Mouse (Mus musculus): ENCODE results near the gene Mrps10. TPM values are rescaled to one million over a fixed set of nuclear protein-coding genes. Genes with fewer than 3 reads are reported as not detected.
"Not testable (repeated sequence)": the region's sequence is repeated elsewhere in the genome, so short reads cannot be mapped to it uniquely, and the experiment has no call there.

Gene Mrps10
- polyA plus RNA-seq, 1 experiment from 2014 or later = 60.6 TPM

DNA sequence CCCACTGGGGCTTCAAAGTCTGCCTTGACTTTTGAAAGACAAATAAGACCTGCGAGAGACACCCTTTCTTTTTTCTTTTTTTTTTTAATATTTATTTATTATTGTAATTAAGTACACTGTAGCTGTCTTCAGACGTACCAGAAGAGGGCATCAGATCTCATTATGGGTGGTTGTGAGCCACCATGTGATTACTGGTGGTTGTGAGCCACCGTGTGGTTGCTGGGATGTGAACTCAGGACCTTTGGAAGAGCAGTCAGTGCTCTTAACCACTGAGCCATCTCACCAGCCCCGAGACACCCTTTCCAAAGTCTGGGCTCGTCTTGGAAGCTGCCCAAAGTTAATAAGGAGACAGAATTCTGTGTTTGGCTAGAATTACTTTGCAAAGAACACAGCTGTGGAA is 36.0 kb upstream of the Mrps10 start:
- ATAC-seq (ENCODE audit: extremely low read depth, insufficient number of reproducible peaks, low FRiP score, low TSS enrichment); H3K4me2 ChIP-seq; H3K27me3 ChIP-seq (replicated peaks); H3K9me3 ChIP-seq; H3K9ac ChIP-seq; H3K4me1 ChIP-seq; H3K4me3 ChIP-seq: not testable (repeated sequence)
- Histone ChIP-seq H3K27ac (replicated peaks) (peak overlapping the region; percentile 48; the same call in 1 of the 2 replicates), H3K36me3 (peaks cover 71% of the 10 kb centered on the region)
- WGBS = 52% methylated on average over 5 of the region's 5 CpGs

DNA sequence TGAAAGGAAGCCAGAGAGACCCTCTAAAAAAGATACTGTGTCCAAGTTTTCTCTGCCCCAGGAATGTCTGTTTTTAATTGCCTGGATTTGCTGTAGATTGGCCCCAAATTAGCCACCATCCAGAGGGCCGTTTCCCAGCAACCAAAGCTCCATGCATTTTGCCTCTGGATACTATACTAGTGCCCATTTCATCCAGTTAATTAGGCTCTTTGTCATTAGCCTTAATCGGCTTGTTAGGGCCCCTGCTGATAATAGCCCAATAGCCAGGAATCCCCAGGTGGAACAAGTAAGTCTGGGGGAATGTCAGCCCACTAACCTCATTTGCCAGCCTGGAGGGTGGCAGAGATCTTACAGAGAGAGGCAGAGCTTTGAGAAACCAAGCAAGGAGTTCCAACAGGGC is 35.3 kb upstream of the Mrps10 start:
- WGBS = 72% methylated on average over 2 of the region's 2 CpGs
- Histone ChIP-seq H3K36me3 (peaks cover 71% of the 10 kb centered on the region), H3K9me3 (no peaks in the 10 kb centered on the region), H3K4me1 (peaks cover 6% of the 10 kb centered on the region), H3K4me3 (no peak overlapping the region), H3K27ac (replicated peaks) (no peak overlapping the region), H3K9ac (no peak overlapping the region), H3K27me3 (replicated peaks) (no peaks in the 10 kb centered on the region), H3K4me2 (no peak overlapping the region)
- no peak for ATAC-seq (ENCODE audit: extremely low read depth, insufficient number of reproducible peaks, low FRiP score, low TSS enrichment)

DNA sequence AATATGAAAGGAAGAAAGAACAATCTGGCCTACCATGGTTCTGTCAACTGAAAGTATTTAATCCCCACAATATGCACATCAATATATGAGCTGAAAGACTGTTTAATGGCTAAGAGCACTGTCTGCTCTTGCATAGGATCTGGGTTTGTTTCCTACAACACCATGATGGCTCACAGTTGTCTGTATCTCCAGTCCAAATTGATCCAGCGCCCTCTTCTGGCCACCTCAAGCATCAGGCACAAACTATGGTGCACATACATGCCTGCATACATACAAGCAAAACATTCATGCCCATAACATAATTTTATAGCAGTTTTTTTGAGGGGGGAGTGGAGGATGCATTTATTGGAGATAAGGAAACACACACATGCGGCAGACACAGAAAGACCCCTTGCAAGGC is 25.6 kb upstream of the Mrps10 start:
- no peak overlapping the region for H3K27ac ChIP-seq (replicated peaks)
- H3K4me3 ChIP-seq = no peak overlapping the region
- no peaks in the 10 kb centered on the region for H3K4me1 ChIP-seq
- H3K36me3 ChIP-seq = peaks cover 98% of the 10 kb centered on the region
- no peak overlapping the region for H3K9ac ChIP-seq
- peaks cover 12% of the 10 kb centered on the region for H3K9me3 ChIP-seq
- WGBS = 81% methylated on average over 2 of the region's 2 CpGs
- H3K27me3 ChIP-seq (replicated peaks) = no peaks in the 10 kb centered on the region
- ATAC-seq (ENCODE audit: extremely low read depth, insufficient number of reproducible peaks, low FRiP score, low TSS enrichment) = no peak
- H3K4me2 ChIP-seq = no peak overlapping the region

DNA sequence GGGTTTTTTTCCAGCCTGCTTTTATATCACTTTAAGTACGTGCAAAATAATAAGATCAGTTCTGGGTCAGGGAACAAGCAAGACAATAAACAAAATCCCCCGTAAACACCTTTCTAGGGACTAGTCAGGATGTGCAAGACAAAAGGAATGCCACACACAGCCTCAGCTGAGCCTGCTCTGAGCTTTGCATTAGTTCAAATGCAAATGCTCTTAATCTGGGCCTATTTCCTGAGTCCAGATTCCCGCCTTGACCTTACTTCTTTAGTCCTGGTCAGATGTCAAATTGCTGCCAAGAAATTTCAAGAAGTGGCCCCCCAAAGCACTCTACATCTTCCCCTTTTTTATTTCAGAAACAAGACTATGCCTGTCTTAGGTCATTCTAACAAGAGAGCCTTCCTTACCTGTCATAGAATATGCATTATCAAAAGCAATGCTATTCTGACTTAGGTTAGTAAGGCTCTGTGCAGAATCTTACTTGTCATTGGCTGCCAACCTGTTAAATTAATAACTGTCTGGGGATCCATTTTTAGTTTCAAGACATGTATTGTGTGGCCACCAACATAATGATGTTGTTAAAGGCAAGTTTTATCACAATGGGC is 18.9 kb upstream of the Mrps10 start:
- H3K36me3 ChIP-seq = peaks cover 100% of the 10 kb centered on the region
- no peak overlapping the region for H3K9ac ChIP-seq
- H3K4me3 ChIP-seq = no peak overlapping the region
- H3K27ac ChIP-seq (replicated peaks) = no peak overlapping the region
- H3K4me2 ChIP-seq = no peak overlapping the region
- 84% methylated on average over 3 of the region's 3 CpGs for WGBS
- no peaks in the 10 kb centered on the region for H3K27me3 ChIP-seq (replicated peaks)
- peaks cover 30% of the 10 kb centered on the region for H3K9me3 ChIP-seq
- H3K4me1 ChIP-seq = no peaks in the 10 kb centered on the region
- no peak for ATAC-seq (ENCODE audit: extremely low read depth, insufficient number of reproducible peaks, low FRiP score, low TSS enrichment)

DNA sequence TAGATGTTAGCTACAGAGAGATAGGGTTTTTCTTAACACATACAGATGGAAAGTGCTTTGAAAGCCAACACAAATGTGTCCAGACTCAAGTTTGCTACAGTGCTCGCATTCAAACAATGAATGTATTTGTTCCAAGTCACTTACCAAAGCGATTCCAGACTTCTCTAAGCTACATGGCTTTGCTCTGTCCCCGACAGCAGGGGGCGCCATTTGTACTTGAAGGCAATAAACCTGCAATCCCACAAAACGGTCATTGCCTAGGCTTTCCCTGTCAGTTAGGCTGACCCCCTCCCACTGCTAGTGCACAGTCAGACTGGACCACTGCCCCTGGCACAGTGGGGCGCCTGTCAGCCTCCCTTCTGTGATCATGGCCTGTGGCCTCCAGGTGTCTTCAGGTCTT is 8.7 kb upstream of the Mrps10 start:
- no peaks in the 10 kb centered on the region for H3K4me1 ChIP-seq
- ATAC-seq (ENCODE audit: extremely low read depth, insufficient number of reproducible peaks, low FRiP score, low TSS enrichment) = no peak
- H3K9ac ChIP-seq = no peak overlapping the region
- no peaks in the 10 kb centered on the region for H3K27me3 ChIP-seq (replicated peaks)
- peaks cover 7% of the 10 kb centered on the region; the same call in 1 of the 2 replicates for H3K9me3 ChIP-seq
- peaks cover 52% of the 10 kb centered on the region for H3K36me3 ChIP-seq
- H3K4me3 ChIP-seq = no peak overlapping the region
- WGBS = 48% methylated on average over 6 of the region's 6 CpGs
- H3K4me2 ChIP-seq = no peak overlapping the region
- H3K27ac ChIP-seq (replicated peaks) = no peak overlapping the region

DNA sequence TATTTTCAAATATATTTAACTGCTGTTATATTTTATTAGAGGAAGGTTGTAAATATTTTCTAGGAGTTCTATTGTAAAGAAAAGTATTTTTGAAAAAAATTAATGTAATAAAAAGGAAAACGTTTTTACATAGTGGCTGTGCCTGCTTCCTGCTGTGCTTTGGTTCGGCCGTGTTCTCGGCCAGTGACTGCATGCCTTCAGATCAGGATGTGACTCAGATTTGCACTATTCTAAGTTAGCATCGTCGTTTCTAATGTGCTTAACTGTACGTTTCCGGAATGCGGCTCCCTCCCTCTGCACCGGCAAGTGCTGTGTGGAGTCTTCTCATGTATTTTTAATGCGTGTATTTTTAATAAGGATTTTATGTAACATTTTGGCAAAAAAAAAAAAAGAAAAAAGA is 7.3 kb upstream of the Mrps10 start:
- H3K9ac ChIP-seq = no peak overlapping the region
- H3K4me3 ChIP-seq = no peak overlapping the region
- no peak for ATAC-seq (ENCODE audit: extremely low read depth, insufficient number of reproducible peaks, low FRiP score, low TSS enrichment)
- no peaks in the 10 kb centered on the region for H3K9me3 ChIP-seq
- H3K4me1 ChIP-seq = no peaks in the 10 kb centered on the region
- H3K27me3 ChIP-seq (replicated peaks) = peaks cover 9% of the 10 kb centered on the region
- no peak overlapping the region for H3K27ac ChIP-seq (replicated peaks)
- H3K4me2 ChIP-seq = no peak overlapping the region
- 68% methylated on average over 11 of the region's 11 CpGs for WGBS
- H3K36me3 ChIP-seq = peaks cover 38% of the 10 kb centered on the region

DNA sequence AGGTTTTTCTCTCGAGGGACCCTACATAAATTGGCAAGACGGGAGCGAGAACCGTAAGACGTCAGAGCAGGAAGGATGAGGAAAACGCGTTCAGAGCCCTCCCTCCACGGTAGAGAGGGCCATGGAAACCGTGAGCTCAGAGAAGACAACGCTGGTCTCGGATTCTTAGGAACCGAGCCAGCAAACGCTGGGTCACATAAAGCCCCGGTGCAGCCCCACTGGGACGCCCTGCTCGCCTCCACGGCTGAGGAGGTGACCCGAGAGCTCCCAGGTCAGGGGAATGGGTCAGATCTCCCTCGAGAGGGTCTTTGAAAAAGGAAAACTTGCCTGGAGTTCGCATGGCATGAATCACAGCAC is 378 bp downstream of the Mrps10 start:
- no peaks in the 10 kb centered on the region for H3K9me3 ChIP-seq
- H3K36me3 ChIP-seq = peaks cover 20% of the 10 kb centered on the region
- 0 out of 2 replicates have a peak overlapping the region, but pooled peaks have one; percentile 21 for H3K27ac ChIP-seq (replicated peaks)
- peak overlapping the region; percentile 87 for H3K9ac ChIP-seq
- H3K4me1 ChIP-seq = peaks cover 13% of the 10 kb centered on the region
- ATAC-seq (ENCODE audit: extremely low read depth, insufficient number of reproducible peaks, low FRiP score, low TSS enrichment) = no peak
- peaks cover 24% of the 10 kb centered on the region for H3K27me3 ChIP-seq (replicated peaks)
- peak overlapping the region; percentile 81 for H3K4me2 ChIP-seq
- WGBS = 1% methylated on average over 20 of the region's 20 CpGs
- H3K4me3 ChIP-seq = peak overlapping the region; percentile 85

DNA sequence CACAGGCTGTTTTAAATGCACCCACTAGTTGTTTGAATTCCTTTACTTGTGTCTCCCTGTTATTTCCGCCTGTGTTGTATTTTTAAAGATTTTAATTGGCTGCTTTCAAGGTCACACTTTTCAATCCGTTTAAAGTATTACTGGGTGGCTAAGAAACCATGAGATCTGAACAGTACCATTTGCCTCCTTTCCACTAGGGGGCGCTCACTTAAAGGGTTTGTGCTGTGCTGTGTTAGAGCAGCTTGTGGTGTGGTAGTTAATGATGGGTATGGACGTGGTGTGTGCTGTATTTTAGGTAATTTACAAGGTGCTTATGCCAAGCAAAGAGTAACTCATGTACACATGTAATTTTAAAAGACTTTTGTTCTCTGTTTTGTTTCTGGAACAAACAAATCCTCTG is 2.8 kb downstream of the Mrps10 start:
- H3K4me2 ChIP-seq = no peak overlapping the region
- 10% methylated on average over 4 of the region's 4 CpGs for WGBS
- H3K27ac ChIP-seq (replicated peaks) = no peak overlapping the region
- peaks cover 44% of the 10 kb centered on the region for H3K36me3 ChIP-seq
- no peak for ATAC-seq (ENCODE audit: extremely low read depth, insufficient number of reproducible peaks, low FRiP score, low TSS enrichment)
- no peak overlapping the region for H3K4me3 ChIP-seq
- H3K4me1 ChIP-seq = peaks cover 13% of the 10 kb centered on the region
- H3K9ac ChIP-seq = no peak overlapping the region; the same call in 1 of the 2 replicates
- no peaks in the 10 kb centered on the region for H3K9me3 ChIP-seq
- peaks cover 14% of the 10 kb centered on the region for H3K27me3 ChIP-seq (replicated peaks)

DNA sequence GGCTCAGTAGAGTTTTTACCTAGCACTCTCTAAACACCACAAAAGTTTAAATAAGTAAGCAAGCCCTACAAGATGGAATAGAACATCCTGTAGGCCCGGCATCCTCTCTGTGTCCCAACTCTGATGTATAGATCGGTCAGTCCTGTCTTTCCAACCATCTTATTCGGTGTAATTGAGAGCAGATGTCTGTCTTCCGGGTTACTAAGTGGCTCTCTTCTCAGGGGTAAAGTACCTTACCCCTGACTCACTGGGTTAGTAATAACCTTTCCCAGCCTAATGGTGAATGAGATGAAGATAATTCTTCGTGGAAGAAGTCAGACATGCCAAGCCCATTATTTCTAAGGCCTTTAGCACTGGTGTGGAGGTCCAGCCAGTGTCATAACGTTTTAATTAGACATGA is 5.3 kb downstream of the Mrps10 start:
- H3K9ac ChIP-seq = no peak overlapping the region
- no peak for ATAC-seq (ENCODE audit: extremely low read depth, insufficient number of reproducible peaks, low FRiP score, low TSS enrichment)
- no peaks in the 10 kb centered on the region for H3K27me3 ChIP-seq (replicated peaks)
- 86% methylated on average over 6 of the region's 6 CpGs for WGBS
- no peaks in the 10 kb centered on the region for H3K9me3 ChIP-seq
- H3K27ac ChIP-seq (replicated peaks) = no peak overlapping the region
- H3K4me2 ChIP-seq = no peak overlapping the region
- no peak overlapping the region for H3K4me3 ChIP-seq
- H3K4me1 ChIP-seq = peaks cover 13% of the 10 kb centered on the region
- peaks cover 69% of the 10 kb centered on the region for H3K36me3 ChIP-seq

DNA sequence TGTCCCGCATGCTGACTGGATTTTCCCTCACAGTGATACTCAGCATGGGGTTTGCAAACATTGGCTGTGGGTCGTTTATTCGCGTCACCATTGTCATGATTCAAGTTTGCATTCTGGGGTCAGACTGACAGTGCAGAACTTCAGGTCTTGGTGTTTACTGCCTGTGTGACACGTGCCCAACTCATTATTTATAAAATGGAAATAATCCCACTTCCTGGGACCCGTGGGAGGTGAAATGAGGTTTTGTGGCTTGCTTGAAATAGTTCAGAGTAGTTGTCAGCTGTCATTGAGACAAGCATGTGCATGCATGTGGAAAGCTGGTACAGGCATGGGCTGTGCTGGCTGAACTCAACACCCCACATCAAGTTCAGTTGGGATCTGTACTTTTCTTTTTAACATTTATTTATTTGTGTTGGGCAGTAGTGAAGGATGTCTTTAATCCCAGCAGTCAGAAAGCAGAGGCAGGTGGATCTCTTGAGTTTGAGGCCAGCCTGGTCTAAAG is 8.1 kb downstream of the Mrps10 start:
- no peaks in the 10 kb centered on the region for H3K27me3 ChIP-seq (replicated peaks)
- H3K36me3 ChIP-seq = peaks cover 98% of the 10 kb centered on the region
- no peaks in the 10 kb centered on the region for H3K9me3 ChIP-seq
- H3K4me3 ChIP-seq = no peak overlapping the region
- no peak for ATAC-seq (ENCODE audit: extremely low read depth, insufficient number of reproducible peaks, low FRiP score, low TSS enrichment)
- H3K4me1 ChIP-seq = no peaks in the 10 kb centered on the region
- H3K4me2 ChIP-seq = no peak overlapping the region
- no peak overlapping the region for H3K9ac ChIP-seq
- 91% methylated on average over 6 of the region's 6 CpGs for WGBS
- H3K27ac ChIP-seq (replicated peaks) = no peak overlapping the region

DNA sequence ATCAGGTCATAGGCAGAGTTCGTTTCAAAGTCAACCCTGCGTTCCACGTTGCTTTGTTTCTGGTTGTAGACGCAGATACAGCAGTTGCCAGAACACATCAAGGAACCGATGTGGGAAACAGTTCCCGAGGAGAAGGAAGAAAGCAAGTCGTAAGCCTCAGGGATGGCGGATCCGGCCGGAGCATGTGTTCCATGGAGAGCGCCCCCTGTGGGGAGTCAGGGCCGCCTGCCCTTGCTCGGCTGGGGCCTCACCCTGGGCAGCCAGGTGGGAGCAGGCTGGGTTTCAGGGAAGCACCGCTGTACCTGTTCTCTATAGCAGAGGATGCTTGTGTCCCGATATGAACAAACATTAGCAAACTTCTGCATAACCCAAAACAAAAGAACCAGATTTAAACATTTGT is 9.4 kb downstream of the Mrps10 start:
- H3K36me3 ChIP-seq = peaks cover 89% of the 10 kb centered on the region
- H3K4me2 ChIP-seq = no peak overlapping the region
- H3K27me3 ChIP-seq (replicated peaks) = no peaks in the 10 kb centered on the region
- no peak overlapping the region for H3K9ac ChIP-seq
- ATAC-seq (ENCODE audit: extremely low read depth, insufficient number of reproducible peaks, low FRiP score, low TSS enrichment) = no peak
- H3K4me1 ChIP-seq = no peaks in the 10 kb centered on the region
- 81% methylated on average over 15 of the region's 15 CpGs for WGBS
- H3K27ac ChIP-seq (replicated peaks) = no peak overlapping the region
- H3K9me3 ChIP-seq = no peaks in the 10 kb centered on the region
- H3K4me3 ChIP-seq = no peak overlapping the region

DNA sequence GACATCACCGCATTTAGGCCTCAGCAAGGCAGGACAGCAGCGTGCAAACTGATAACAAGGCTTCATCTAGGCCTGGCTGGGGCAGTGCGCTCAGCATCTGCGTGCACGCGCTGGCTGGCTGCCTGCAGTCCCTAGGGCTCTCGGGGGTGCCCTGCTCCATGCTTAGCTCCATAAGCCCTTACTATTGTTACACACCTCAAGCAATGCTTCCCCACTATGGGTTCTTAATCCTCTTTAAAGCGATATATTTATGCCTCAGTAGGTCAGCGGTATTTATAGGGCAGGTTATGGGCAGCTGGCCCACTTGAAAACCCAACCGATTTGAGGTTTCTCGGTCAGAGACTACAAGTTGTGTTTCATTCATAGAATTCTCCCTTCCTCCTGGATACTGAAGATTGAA is 13.2 kb downstream of the Mrps10 start:
- H3K27ac ChIP-seq (replicated peaks) = no peak overlapping the region
- 0 out of 2 replicates have a peak, but pooled peaks cover 4% of the 10 kb centered on the region for H3K27me3 ChIP-seq (replicated peaks)
- peaks cover 57% of the 10 kb centered on the region for H3K36me3 ChIP-seq
- no peak overlapping the region for H3K4me3 ChIP-seq
- 0 out of 2 replicates have a peak, but pooled peaks cover 7% of the 10 kb centered on the region for H3K9me3 ChIP-seq
- ATAC-seq (ENCODE audit: extremely low read depth, insufficient number of reproducible peaks, low FRiP score, low TSS enrichment) = no peak
- no peaks in the 10 kb centered on the region for H3K4me1 ChIP-seq
- WGBS = 77% methylated on average over 11 of the region's 11 CpGs
- no peak overlapping the region for H3K9ac ChIP-seq
- H3K4me2 ChIP-seq = no peak overlapping the region
